Mouse (Mus musculus) urinary bladder, postnatal 4 days (tissue): ENCODE measurements around the gene Mpi.

ENCODE experiments used
- DNase-seq, 2 experiments: peaks; one replicate each; pipeline ENCODE4 v3.0.0; 2021 to 2022; ENCODE audit warnings: low spot score in 2 of 2

Gene Mpi

GRCm38 (mm10) chr9:57561711-57562099, 9.1 kb upstream of the Mpi start:
- DNase-seq = no peak

- peak; percentile 88 to 89 for DNase-seq
Observed at GRCm38 (mm10) chr9:57560861-57561710, 8.5 kb upstream of the Mpi start, which contains the start of gene Scamp2. Gene Scamp2, plus strand, starts transcription at chr9:57560943.

- DNase-seq = no peak
Observed at GRCm38 (mm10) chr9:57560263-57560662, 7.7 kb upstream of the Mpi start.

GRCm38 (mm10) chr9:57559568-57559967, 7.0 kb upstream of the Mpi start:
- DNase-seq = no peak

GRCm38 (mm10) chr9:57558625-57559024, 6.1 kb upstream of the Mpi start:
- no peak for DNase-seq

GRCm38 (mm10) chr9:57557215-57557614, 4.7 kb upstream of the Mpi start:
- DNase-seq = no peak

GRCm38 (mm10) chr9:57554753-57555152, 2.2 kb upstream of the Mpi start:
- DNase-seq = no peak

GRCm38 (mm10) chr9:57553119-57553518, 556 bp upstream of the Mpi start:
- DNase-seq = no peak

GRCm38 (mm10) chr9:57550126-57550862, 2.3 kb downstream of the Mpi start:
- no peak for DNase-seq

- no peak for DNase-seq
Observed at GRCm38 (mm10) chr9:57549186-57549585, 3.4 kb downstream of the Mpi start.

- DNase-seq = no peak
Observed at GRCm38 (mm10) chr9:57547869-57548268, 4.7 kb downstream of the Mpi start.

GRCm38 (mm10) chr9:57547287-57547686, 5.3 kb downstream of the Mpi start:
- DNase-seq = peak in 1 of 2 experiments; percentile 64

GRCm38 (mm10) chr9:57543951-57544350, 8.6 kb downstream of the Mpi start:
- DNase-seq = no peak

- DNase-seq = no peak
Observed at GRCm38 (mm10) chr9:57541312-57541711, 11.3 kb downstream of the Mpi start.

- DNase-seq = no peak
Observed at GRCm38 (mm10) chr9:57539550-57539949, 13.0 kb downstream of the Mpi start.

- DNase-seq = no peak
Observed at GRCm38 (mm10) chr9:57537728-57538181, 14.8 kb downstream of the Mpi start.

- DNase-seq = peak; percentile 88 to 94
Observed at GRCm38 (mm10) chr9:57537044-57537727, 15.4 kb downstream of the Mpi start, which contains the start of gene Fam219b. Gene Fam219b, plus strand, starts transcription at chr9:57537528.

GRCm38 (mm10) chr9:57536362-57536761, 16.2 kb downstream of the Mpi start:
- DNase-seq = no peak

GRCm38 (mm10) chr9:57531946-57532345, 20.6 kb downstream of the Mpi start:
- no peak for DNase-seq

- no peak for DNase-seq
Observed at GRCm38 (mm10) chr9:57526435-57526834, 26.1 kb downstream of the Mpi start.

- DNase-seq = no peak
Observed at GRCm38 (mm10) chr9:57525516-57525915, 27.0 kb downstream of the Mpi start.

GRCm38 (mm10) chr9:57524439-57524838, 28.1 kb downstream of the Mpi start:
- no peak for DNase-seq
